Mouse (Mus musculus) T-cell, adult 2 months (primary cell): ENCODE measurements at regions not wholly inside any gene's neighbourhood (a gene's known extent, or its start where the extent isn't known, plus 50 kb on each side); places are given as distances from the start of the nearest gene placed in this dataset.
"Not testable (repeated sequence)": the region's sequence is repeated elsewhere in the genome, so short reads cannot be mapped to it uniquely, and the experiment has no call there.

ENCODE experiments used
- DNase-seq: peaks from one replicate; pipeline ENCODE4 v3.0.0; 2022; ENCODE audit warnings: low spot score

GRCm38 (mm10) chr2:149283274-149283673 is 121.6 kb upstream of the Cst10 start:
- peak; percentile 22 for DNase-seq

- no peak for DNase-seq
These were observed 120.7 kb upstream of the Cst10 start for GRCm38 (mm10) chr2:149284199-149284598.

GRCm38 (mm10) chr2:149296936-149297335 is 107.9 kb upstream of the Cst10 start:
- not testable (repeated sequence) for DNase-seq

GRCm38 (mm10) chr2:149305553-149305952 is 99.3 kb upstream of the Cst10 start:
- no peak for DNase-seq

GRCm38 (mm10) chr2:149350239-149350811 is 54.5 kb upstream of the Cst10 start:
- peak; percentile 19 for DNase-seq
